Mouse (Mus musculus) ovary, postnatal 36 days (tissue): ENCODE results near the gene Syt3.

Source experiments
- DNase-seq: peaks from one replicate; pipeline ENCODE4 v3.0.0; 2022; ENCODE audit warnings: low spot score, mixed read lengths

The Syt3 gene

GRCm38 (mm10) chr7:44446070-44446855, 62.4 kb downstream of the Syt3 start:
- DNase-seq = no peak
